Mouse (Mus musculus) ES-Bruce4 (cell line): ENCODE data around the gene Ilkap. TPM values are rescaled to one million over a fixed set of nuclear protein-coding genes. Genes with fewer than 3 reads are reported as not detected.

ENCODE experiments used
- H3K27ac ChIP-seq: 2 replicates; pipeline ENCODE4 v1.5.1; 2012; ENCODE audit warnings: low read length, inconsistent platforms; ENCODE audit not compliant: insufficient read depth
- H3K27me3 ChIP-seq: 2 replicates; pipeline ENCODE4 v1.6.1; 2012; ENCODE audit warnings: mild to moderate bottlenecking, low read length, inconsistent platforms; ENCODE audit not compliant: control insufficient read depth, poor library complexity, insufficient read depth, severe bottlenecking
- H3K36me3 ChIP-seq: 2 replicates; pipeline ENCODE4 v1.6.1; 2012; ENCODE audit warnings: inconsistent platforms, mild to moderate bottlenecking, low read length, moderate library complexity; ENCODE audit not compliant: control insufficient read depth, poor library complexity, insufficient read depth, severe bottlenecking
- H3K4me1 ChIP-seq: one replicate; pipeline ENCODE4 v1.8.1; 2011; ENCODE audit warnings: low read length; ENCODE audit not compliant: control insufficient read depth, insufficient read depth
- H3K4me3 ChIP-seq: 2 replicates; pipeline ENCODE4 v1.5.1; 2011; ENCODE audit warnings: low read depth, mild to moderate bottlenecking, low read length
- H3K9ac ChIP-seq: 2 replicates; pipeline ENCODE4 v1.6.1; 2012; ENCODE audit warnings: low read depth, mild to moderate bottlenecking, inconsistent platforms; ENCODE audit not compliant: poor library complexity, severe bottlenecking
- H3K9me3 ChIP-seq: replicated peaks from 2 replicates; pipeline ENCODE4 v1.6.1; 2012; ENCODE audit warnings: mild to moderate bottlenecking, low read length, inconsistent platforms; ENCODE audit not compliant: control insufficient read depth, poor library complexity, insufficient read depth, severe bottlenecking
- CTCF ChIP-seq: IDR thresholded peaks from one replicate; pipeline ENCODE4 v1.8.1; 2011; ENCODE audit warnings: low read depth, low read length
- EP300 ChIP-seq: IDR thresholded peaks from 2 replicates; pipeline ENCODE4 v1.6.1; 2011; ENCODE audit warnings: low read depth, low read length; ENCODE audit not compliant: insufficient read depth
- POLR2A ChIP-seq: IDR thresholded peaks from one replicate; pipeline ENCODE4 v1.8.1; 2011; ENCODE audit warnings: low read length; ENCODE audit not compliant: insufficient read depth
- polyA plus RNA-seq: library from polyadenylated mRNA; stranded (reverse); fragments of >200 nt; gene quantifications from 2 replicates; pipeline ENCODE4 v1.2.4, GENCODE M21; 2011; ENCODE audit warnings: low read depth; ENCODE audit not compliant: missing spikeins, insufficient read depth, insufficient read length

Gene Ilkap
- polyA plus RNA-seq, 1 experiment, result 72.1 TPM

DNA sequence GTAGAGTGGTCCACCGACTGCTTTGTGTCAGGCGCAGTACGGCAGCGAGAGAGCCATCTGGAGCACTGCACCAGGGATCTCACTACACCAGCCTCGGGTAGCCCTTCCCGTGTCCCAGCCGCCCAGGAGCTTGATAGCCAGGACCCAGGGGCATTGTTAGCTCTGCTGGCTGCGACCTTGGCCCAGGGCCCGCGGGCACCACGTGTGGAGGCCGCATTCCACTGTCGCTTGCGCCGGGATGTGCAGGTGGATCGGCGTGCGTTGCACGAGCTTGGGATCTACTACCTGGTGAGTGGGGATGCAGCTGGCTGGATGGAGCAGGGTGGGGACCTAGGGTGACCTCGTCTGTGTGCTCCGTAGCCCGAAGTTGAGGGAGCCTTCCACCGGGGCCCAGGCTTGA lies 28.6 kb downstream of the Ilkap start:
- H3K9ac ChIP-seq, result no peak overlapping the region
- no peaks in the 10 kb centered on the region for H3K9me3 ChIP-seq
- no peaks in the 10 kb centered on the region for H3K27me3 ChIP-seq
- no peak overlapping the region for H3K4me3 ChIP-seq
- TF ChIP-seq EP300 (no peak), CTCF (no peak), POLR2A (no peak)
- no peaks in the 10 kb centered on the region for H3K4me1 ChIP-seq
- H3K27ac ChIP-seq, result no peak overlapping the region
- H3K36me3 ChIP-seq, result peaks cover 8% of the 10 kb centered on the region; the same call in 1 of the 2 replicates

DNA sequence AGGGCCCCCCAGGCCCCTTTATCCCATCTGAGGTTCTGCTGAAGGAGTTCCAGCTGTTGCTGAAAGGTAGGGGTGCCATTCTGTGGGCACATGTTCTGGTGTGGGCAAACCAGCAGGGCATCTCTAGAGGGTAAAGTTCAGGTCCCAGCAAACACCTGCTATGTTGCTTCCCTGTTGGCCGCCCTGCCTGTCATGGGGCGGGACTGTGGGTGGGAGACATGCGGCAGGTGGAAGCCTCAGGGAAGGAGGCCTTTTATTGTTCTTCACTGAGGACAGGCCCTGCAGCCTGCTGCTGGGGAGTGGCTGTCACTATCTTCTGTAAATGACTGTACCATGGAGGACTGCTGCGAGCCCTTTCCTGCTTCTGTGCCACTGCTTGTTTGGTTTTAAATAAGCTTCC lies 29.2 kb downstream of the Ilkap start:
- Histone ChIP-seq H3K27me3 (no peaks in the 10 kb centered on the region), H3K9ac (no peak overlapping the region), H3K4me3 (no peak overlapping the region), H3K9me3 (no peaks in the 10 kb centered on the region), H3K36me3 (0 out of 2 replicates have a peak, but pooled peaks cover 5% of the 10 kb centered on the region), H3K27ac (no peak overlapping the region), H3K4me1 (no peaks in the 10 kb centered on the region)
- TF ChIP-seq CTCF (no peak), POLR2A (no peak), EP300 (no peak)

DNA sequence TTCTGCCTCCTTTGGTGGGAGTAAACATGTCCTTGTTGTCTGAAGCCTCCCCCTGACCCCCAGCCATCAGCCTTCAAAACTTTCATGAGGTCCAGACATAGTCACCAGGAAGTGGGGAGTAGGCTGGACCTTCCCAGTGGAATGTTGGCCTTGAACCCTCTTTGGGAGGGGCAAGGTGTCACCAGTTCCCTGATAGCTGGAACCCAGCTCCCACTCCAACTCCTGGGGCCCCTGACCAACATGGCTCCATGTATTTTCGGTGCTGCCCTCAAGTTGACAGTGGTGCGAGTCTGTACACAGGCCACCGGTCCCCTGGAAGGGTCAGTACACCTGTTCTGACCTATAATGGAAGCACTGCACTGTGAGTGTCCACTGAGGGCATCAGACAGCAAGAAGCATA lies 31.3 kb downstream of the Ilkap start:
- no peaks in the 10 kb centered on the region for H3K9me3 ChIP-seq
- no peak overlapping the region for H3K9ac ChIP-seq
- no peaks in the 10 kb centered on the region for H3K36me3 ChIP-seq
- no peaks in the 10 kb centered on the region for H3K27me3 ChIP-seq
- H3K4me1 ChIP-seq, result no peaks in the 10 kb centered on the region
- H3K4me3 ChIP-seq, result no peak overlapping the region
- no peak overlapping the region for H3K27ac ChIP-seq
- TF ChIP-seq CTCF (no peak), POLR2A (no peak), EP300 (no peak)

DNA sequence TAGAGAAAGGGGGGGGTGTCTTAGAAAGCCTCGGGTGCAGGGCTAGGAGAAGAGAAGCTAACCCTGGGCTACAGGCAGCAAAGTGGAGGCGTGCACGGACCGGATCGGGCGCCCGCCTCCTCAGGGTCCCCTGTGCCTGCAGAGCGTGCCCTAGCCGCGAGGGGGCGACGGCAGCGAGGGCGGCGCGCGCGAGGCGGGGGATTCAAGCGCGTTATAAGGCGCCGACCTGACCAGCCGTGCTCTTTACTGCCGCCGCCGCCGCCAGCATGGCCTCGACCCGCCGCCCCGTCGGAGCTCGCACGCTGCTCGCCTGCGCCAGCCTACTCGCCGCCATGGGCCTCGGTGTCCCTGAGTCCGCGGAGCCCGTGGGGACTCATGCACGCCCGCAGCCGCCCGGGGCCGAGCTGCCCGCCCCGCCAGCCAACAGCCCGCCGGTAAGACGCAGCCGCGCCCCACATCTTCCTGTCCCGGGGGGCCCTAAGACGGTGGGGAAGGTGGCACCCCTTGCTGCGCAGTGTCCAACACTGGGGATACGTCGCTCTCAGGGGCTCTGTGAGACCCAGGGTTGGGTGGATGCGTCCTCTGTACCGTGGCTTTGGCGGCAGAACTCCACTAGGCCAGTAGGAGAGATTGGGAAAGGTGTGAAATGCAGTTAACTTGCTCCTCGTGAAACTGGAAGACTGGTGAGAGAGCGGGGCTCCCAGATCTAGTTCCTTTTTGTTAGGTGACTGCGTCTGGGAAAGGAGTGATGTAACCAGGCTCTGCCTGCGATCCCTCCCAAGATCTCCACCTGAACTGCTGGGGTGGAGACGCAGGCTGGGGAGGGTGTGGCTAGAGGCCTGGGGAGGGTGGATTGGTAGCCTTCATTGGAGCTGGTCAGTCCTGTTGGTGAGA lies 32.2 kb downstream of the Ilkap start, which contains the start of gene Erfe:
Gene Erfe (plus strand): TSS at position 216 of the 894 bp plus-strand sequence.
- H3K4me1 ChIP-seq, result no peaks in the 10 kb centered on the region
- H3K9ac ChIP-seq, result peak within 1 kb of the TSS; percentile 92
- H3K36me3 ChIP-seq, result no peaks in the 10 kb centered on the region
- H3K4me3 ChIP-seq, result peak within 1 kb of the TSS; percentile 90
- no peak within 1 kb of the TSS for H3K27ac ChIP-seq
- no peaks in the 10 kb centered on the region for H3K27me3 ChIP-seq
- TF ChIP-seq POLR2A, result no peak
- TF ChIP-seq EP300, result no peak
- peak; percentile 69 for TF ChIP-seq CTCF
- H3K9me3 ChIP-seq, result no peaks in the 10 kb centered on the region

DNA sequence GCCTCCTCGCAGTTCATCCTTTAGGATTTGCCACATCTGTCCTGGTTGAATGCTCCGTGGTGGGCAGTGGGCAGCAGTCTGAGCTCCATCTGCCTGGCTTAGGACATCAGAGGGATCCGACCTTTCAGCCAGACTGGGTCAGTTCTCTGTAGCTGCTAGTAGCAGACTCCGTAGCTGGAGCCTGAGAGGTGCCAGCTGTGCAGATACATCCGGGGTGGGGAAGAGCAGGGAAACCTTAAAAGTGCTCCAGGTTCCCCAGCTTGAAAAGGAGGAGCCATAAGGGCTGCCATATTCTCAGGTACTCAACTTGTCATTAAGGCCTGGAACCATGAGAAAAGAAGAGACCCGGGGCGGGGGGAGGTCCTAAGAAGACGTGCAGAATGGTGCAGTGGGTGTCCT lies 32.8 kb downstream of the Ilkap start:
- Histone ChIP-seq H3K4me3 (0 out of 2 replicates have a peak overlapping the region, but pooled peaks have one; percentile 23), H3K36me3 (no peaks in the 10 kb centered on the region), H3K4me1 (no peaks in the 10 kb centered on the region), H3K9ac (peak overlapping the region; percentile 92), H3K27ac (no peak overlapping the region), H3K9me3 (no peaks in the 10 kb centered on the region), H3K27me3 (no peaks in the 10 kb centered on the region)
- TF ChIP-seq POLR2A, result no peak
- no peak for TF ChIP-seq CTCF
- TF ChIP-seq EP300, result no peak

DNA sequence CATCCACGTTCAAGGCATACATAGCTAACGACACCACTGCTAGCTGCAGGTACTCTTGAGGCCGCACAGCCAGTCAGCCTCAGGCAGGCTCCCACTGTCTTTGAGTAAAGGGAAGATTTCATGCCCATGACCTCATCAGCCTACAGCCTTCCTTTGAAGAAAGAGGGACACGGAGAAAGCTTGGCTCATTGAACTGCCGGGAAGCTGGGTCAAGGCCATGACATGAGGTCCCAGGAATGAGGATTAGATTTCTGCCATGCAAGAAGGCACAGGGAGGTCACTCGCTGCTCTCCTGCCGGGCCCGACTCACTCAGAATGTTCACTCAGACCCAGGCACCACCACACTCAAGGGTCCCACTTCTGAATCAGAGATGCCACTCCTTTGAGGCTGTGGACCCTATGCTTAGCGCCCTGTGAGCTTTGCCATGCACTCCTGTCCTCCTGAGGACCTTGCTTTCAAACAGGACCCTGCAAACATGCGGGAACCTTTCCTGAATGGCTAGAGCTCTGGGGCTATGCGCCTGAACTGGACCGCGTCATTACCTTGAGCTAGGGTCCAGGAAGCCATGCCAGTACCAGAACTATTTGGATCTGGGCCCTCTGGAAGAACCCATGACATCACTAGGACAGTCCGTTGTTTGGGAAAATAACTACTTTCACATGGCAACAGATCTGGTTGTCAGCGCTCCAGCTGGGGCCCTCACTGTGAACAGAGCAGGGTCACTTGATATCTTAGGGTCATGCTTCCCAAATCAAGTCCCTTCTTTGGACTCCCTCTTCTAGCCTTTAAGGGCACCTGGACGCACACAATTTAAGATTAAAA lies 33.6 kb downstream of the Ilkap start:
- H3K9ac ChIP-seq, result no peak overlapping the region
- no peak overlapping the region for H3K4me3 ChIP-seq
- H3K9me3 ChIP-seq, result no peaks in the 10 kb centered on the region
- no peak overlapping the region for H3K27ac ChIP-seq
- no peaks in the 10 kb centered on the region for H3K27me3 ChIP-seq
- TF ChIP-seq CTCF (no peak), POLR2A (no peak), EP300 (no peak)
- no peaks in the 10 kb centered on the region for H3K4me1 ChIP-seq
- no peaks in the 10 kb centered on the region for H3K36me3 ChIP-seq
